Mouse (Mus musculus) bone marrow, adult 2 months (tissue): ENCODE data around the gene Msx1.

ENCODE experiments used
- CTCF ChIP-seq: fragments of 200-500 bp; IDR thresholded peaks from 2 replicates; pipeline ENCODE4 v1.5.1; 2011; ENCODE audit warnings: low read length, control low read depth; ENCODE audit not compliant: control insufficient read depth, insufficient read depth
- POLR2A ChIP-seq: fragments of 200-500 bp; IDR thresholded peaks from 2 replicates; pipeline ENCODE4 v1.6.1; 2011; ENCODE audit warnings: low read depth, mild to moderate bottlenecking, control low read depth, low read length, borderline replicate concordance; ENCODE audit not compliant: control insufficient read depth

DNA sequence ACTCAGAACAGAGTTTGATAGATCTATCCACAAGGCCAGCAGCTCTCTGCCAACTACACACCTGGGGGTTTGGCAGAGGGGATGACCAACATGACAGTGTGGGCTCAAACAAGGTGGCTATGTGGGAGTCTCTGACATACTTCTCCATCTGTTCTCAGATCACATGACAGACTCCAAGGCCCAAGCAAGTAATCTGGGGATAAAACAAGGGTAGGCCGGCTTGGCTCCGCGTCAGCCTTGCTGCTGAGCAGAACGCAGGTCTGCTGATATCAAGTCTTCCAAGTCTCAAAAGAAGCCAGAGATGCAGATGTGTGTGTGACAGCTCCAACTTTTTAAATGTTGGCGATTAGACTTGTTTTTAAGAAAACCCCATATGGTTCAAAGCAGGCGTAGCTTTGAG is 28.7 kb downstream of the Msx1 start:
- TF ChIP-seq CTCF (no peak), POLR2A (no peak)
